Mouse (Mus musculus): Measurements from ENCODE around the gene Cpt1a.

DNA sequence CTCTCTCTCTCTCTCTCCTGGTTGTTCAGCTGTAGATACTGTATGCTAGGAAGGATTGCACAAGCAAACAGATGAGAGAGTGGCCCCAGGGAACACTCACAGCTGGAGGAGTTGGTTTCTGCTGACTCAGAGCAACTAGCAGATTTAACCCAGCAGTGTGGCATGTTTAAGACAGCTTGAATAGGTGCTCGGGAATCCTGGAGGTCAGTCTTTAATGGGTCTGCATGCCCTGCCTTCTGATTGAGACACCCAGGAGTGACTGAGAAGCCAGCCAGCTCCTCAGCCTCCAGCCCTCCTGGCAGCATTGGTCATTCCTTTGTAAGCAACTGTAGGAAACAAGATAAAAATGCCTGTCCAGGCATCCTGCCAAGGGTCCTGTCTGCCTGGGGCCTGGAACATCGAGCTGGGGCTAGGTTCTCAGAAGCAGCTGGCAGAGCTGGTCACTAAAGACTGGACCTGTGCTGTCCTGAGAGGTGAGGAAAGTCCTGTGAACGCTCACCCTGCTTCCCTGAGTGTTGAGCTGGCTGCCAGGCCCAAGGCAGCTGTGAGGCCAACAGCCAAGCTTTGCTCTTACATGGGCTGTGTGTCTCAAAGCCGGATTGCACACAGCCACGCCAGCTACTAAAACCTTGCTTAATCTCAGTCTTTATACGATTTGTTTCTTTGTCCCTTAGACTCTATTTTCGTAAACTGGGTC lies 31.4 kb downstream of the Cpt1a start:
- TF ChIP-seq CTCF (IDR thresholded peaks at IDR 0.05; ENCODE audit: insufficient read depth, low read depth, low read length): no peak
- no peak for TF ChIP-seq POLR2A (IDR thresholded peaks at IDR 0.05; ENCODE audit: insufficient read depth, low read depth, low read length)

All from olfactory bulb, adult 2 months (tissue).